ENCODE assay signal across 14 mouse cellular contexts in the genomic region with DNA sequence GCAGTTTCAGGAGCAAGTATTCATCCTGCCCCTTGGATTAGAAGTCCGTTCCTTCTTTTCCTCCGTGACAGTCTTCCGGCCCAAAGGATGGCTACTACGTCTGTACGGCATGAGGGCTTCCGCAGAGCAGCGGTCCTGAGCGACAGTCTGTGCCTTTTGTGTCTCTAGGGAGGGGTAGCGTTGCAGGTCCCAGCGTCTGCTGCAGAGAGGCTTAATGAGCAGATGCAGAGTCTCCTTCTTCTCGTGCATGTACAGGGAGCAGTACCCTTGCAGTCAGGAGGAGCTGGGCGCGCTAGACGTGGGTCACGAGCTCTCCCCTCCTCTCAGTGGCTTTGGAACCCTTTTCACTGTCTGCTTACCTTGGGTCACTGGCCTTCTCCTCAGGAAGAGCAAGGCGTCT.
DNase-seq lines count a peak whose midpoint lies in the region; ATAC-seq lines count a peak whose summit lies in the region.
"Had no signal": no experiment of that assay in that cellular context is flagged by ENCODE, and none has a peak within 500 bp of the region (broad histone marks: within the 10 kb centered on the region; RNA-seq: fewer than 3 reads in every experiment).

No protein-coding gene starts in this region.

- H3K36me3 ChIP-seq in neural tube, embryonic 12.5 days, result no peaks in the 10 kb centered on the region
- no peaks in the 10 kb centered on the region for H3K36me3 ChIP-seq in hindbrain, embryonic 11.5 days (ENCODE audit: control insufficient read depth, insufficient read depth, low read length)
- no peaks in the 10 kb centered on the region for H3K36me3 ChIP-seq in midbrain, embryonic 12.5 days
- H3K36me3 ChIP-seq: heart, embryonic 15.5 days; liver, embryonic 15.5 days; stomach, embryonic 15.5 days had no signal

- no peak overlapping the region for H3K4me3 ChIP-seq in neural tube, embryonic 12.5 days
- H3K4me3 ChIP-seq in hindbrain, embryonic 11.5 days (ENCODE audit: low read depth, low read length), result no peak overlapping the region
- 0 out of 2 replicates have a peak overlapping the region, but pooled peaks have one; percentile 7 for H3K4me3 ChIP-seq in midbrain, embryonic 12.5 days
- H3K4me3 ChIP-seq: gastrocnemius, adult 2 months; heart, embryonic 15.5 days; left cerebral cortex, adult 2 months; liver, embryonic 15.5 days; stomach, embryonic 15.5 days had no signal

- 52% methylated on average over 16 of the region's 16 CpGs for WGBS in neural tube, embryonic 12.5 days
- WGBS in hindbrain, embryonic 11.5 days, result 28% methylated on average over 16 of the region's 16 CpGs
- WGBS in midbrain, embryonic 12.5 days, result 23% methylated on average over 16 of the region's 16 CpGs

- H3K27me3 ChIP-seq in neural tube, embryonic 12.5 days (replicated peaks), result no peaks in the 10 kb centered on the region
- H3K27me3 ChIP-seq in hindbrain, embryonic 11.5 days (ENCODE audit: control insufficient read depth, insufficient read depth, low read length), result no peaks in the 10 kb centered on the region
- H3K27me3 ChIP-seq in midbrain, embryonic 12.5 days, result peaks cover 5% of the 10 kb centered on the region; the same call in 1 of the 2 replicates
- H3K27me3 ChIP-seq: heart, embryonic 15.5 days; liver, embryonic 15.5 days; stomach, embryonic 15.5 days had no signal

- H3K27ac ChIP-seq in neural tube, embryonic 12.5 days, result no peak overlapping the region
- H3K27ac ChIP-seq in hindbrain, embryonic 11.5 days (ENCODE audit: low read depth, low read length), result no peak overlapping the region
- no peak overlapping the region for H3K27ac ChIP-seq in midbrain, embryonic 12.5 days (replicated peaks)
- H3K27ac ChIP-seq: gastrocnemius, adult 2 months; heart, embryonic 15.5 days; left cerebral cortex, adult 2 months; liver, embryonic 15.5 days; stomach, embryonic 15.5 days had no signal

- no peak overlapping the region; the same call in 1 of the 2 replicates for H3K4me2 ChIP-seq in neural tube, embryonic 12.5 days (replicated peaks)
- H3K4me2 ChIP-seq in hindbrain, embryonic 11.5 days (replicated peaks; ENCODE audit: low read depth, low read length), result peak overlapping the region; percentile 19; the same call in 1 of the 2 replicates
- H3K4me2 ChIP-seq in midbrain, embryonic 12.5 days (replicated peaks), result peak overlapping the region; percentile 45
- H3K4me2 ChIP-seq: heart, embryonic 15.5 days; liver, embryonic 15.5 days; stomach, embryonic 15.5 days had no signal

- ATAC-seq in neural tube, embryonic 12.5 days (ENCODE audit: low FRiP score, low read depth), result 0 out of 2 replicates have a peak, but pooled peaks have one; percentile 19
- ATAC-seq in hindbrain, embryonic 11.5 days (ENCODE audit: low FRiP score), result peak; percentile 46; the same call in 1 of the 2 replicates
- peak; percentile 59 for ATAC-seq in midbrain, embryonic 12.5 days (ENCODE audit: low FRiP score, low read depth)
- ATAC-seq: CD4-positive, CD25-positive, alpha-beta regulatory T cell, adult 4 months had no signal

- no peaks in the 10 kb centered on the region for H3K9me3 ChIP-seq in neural tube, embryonic 12.5 days
- no peaks in the 10 kb centered on the region for H3K9me3 ChIP-seq in hindbrain, embryonic 11.5 days (ENCODE audit: control insufficient read depth, low read length)
- no peaks in the 10 kb centered on the region for H3K9me3 ChIP-seq in midbrain, embryonic 12.5 days
- H3K9me3 ChIP-seq: heart, embryonic 15.5 days; liver, embryonic 15.5 days; stomach, embryonic 15.5 days had no signal

- no peak overlapping the region for H3K9ac ChIP-seq in neural tube, embryonic 12.5 days
- no peak overlapping the region for H3K9ac ChIP-seq in hindbrain, embryonic 11.5 days (ENCODE audit: low read depth, low read length)
- H3K9ac ChIP-seq in midbrain, embryonic 12.5 days (replicated peaks), result peak overlapping the region; percentile 12
- H3K9ac ChIP-seq: heart, embryonic 15.5 days; liver, embryonic 15.5 days; stomach, embryonic 15.5 days had no signal

- H3K4me1 ChIP-seq in neural tube, embryonic 12.5 days, result peaks cover 27% of the 10 kb centered on the region
- H3K4me1 ChIP-seq in hindbrain, embryonic 11.5 days (replicated peaks; ENCODE audit: control insufficient read depth, insufficient read depth, low read length), result peaks cover 8% of the 10 kb centered on the region
- peaks cover 42% of the 10 kb centered on the region for H3K4me1 ChIP-seq in midbrain, embryonic 12.5 days
- H3K4me1 ChIP-seq: heart, embryonic 15.5 days; stomach, embryonic 15.5 days had no signal

- DNase-seq in neural tube, embryonic 10.5 days (ENCODE audit: extremely low spot score, low spot score), result no peak
- peak; percentile 48 for DNase-seq in hindbrain, embryonic 11.5 days (ENCODE audit: low spot score)
- DNase-seq in Muller cell, postnatal 12 days (ENCODE audit: inconsistent ontology term), result no peak
- no peak for DNase-seq in gastrocnemius, postnatal 10 days
- DNase-seq in left cerebral cortex, adult 8-10 months (ENCODE audit: low spot score in 2 of 2), result no peak
- DNase-seq: gastrocnemius, adult 2 months; kidney, adult 9 months had no signal
